Mouse (Mus musculus) liver, postnatal 0 days (tissue): ENCODE measurements around the gene Retsat. TPM values are rescaled to one million over a fixed set of nuclear protein-coding genes. Genes with fewer than 3 reads are reported as not detected.
A peak's percentile ranks its signal among the peaks of the same experiment; 100 is the strongest.

Source experiments
- ATAC-seq: fragments of 200-750 bp; cut with Nextera tagmentation; 2 replicates; pipeline ENCODE4 v1.8.0; 2017; ENCODE audit warnings: mild to moderate bottlenecking, moderate library complexity
- DNase-seq: peaks from one replicate; pipeline ENCODE4 v3.0.0-alpha.2; 2016
- H3K27ac ChIP-seq: fragments of 300-500 bp; sonication (generic); 2 replicates; pipeline ENCODE4 v1.5.1; 2014; ENCODE audit warnings: antibody characterized with exemption, moderate library complexity, mild to moderate bottlenecking, low read depth
- H3K27me3 ChIP-seq: fragments of 300-500 bp; sonication (generic); 2 replicates; pipeline ENCODE4 v1.6.1; 2014; ENCODE audit warnings: low read length, control low read depth, mixed read lengths; ENCODE audit not compliant: insufficient read depth
- H3K36me3 ChIP-seq: fragments of 300-500 bp; sonication (generic); replicated peaks from 2 replicates; pipeline ENCODE4 v1.6.1; 2014; ENCODE audit warnings: mild to moderate bottlenecking, control low read depth, low read length, moderate library complexity, mixed read lengths; ENCODE audit not compliant: insufficient read depth
- H3K4me1 ChIP-seq: fragments of 300-500 bp; sonication (generic); 2 replicates; pipeline ENCODE4 v1.6.1; 2014; ENCODE audit warnings: antibody characterized with exemption, mild to moderate bottlenecking, control low read depth; ENCODE audit not compliant: insufficient read depth
- H3K4me2 ChIP-seq: fragments of 300-500 bp; sonication (generic); 2 replicates; pipeline ENCODE4 v1.6.1; 2014; ENCODE audit warnings: low read depth, mild to moderate bottlenecking, low read length, moderate library complexity, mixed read lengths
- H3K4me3 ChIP-seq: fragments of 300-500 bp; sonication (generic); 2 replicates; pipeline ENCODE4 v1.5.1; 2014; ENCODE audit warnings: low read depth, low read length
- H3K9ac ChIP-seq: fragments of 300-500 bp; sonication (generic); replicated peaks from 2 replicates; pipeline ENCODE4 v1.6.1; 2014; ENCODE audit warnings: mild to moderate bottlenecking, moderate library complexity
- H3K9me3 ChIP-seq: fragments of 300-500 bp; sonication (generic); 2 replicates; pipeline ENCODE4 v1.6.1; 2016; ENCODE audit warnings: mild to moderate bottlenecking, control low read depth, low read length, mixed read lengths
- CTCF ChIP-seq: sonication (generic); IDR thresholded peaks from 2 replicates; pipeline ENCODE4 v1.5.1; 2016; ENCODE audit warnings: antibody characterized with exemption, low read depth
- EP300 ChIP-seq: IDR thresholded peaks from 2 replicates; pipeline ENCODE4 v1.6.1; 2016; ENCODE audit warnings: antibody characterized with exemption, low read depth, mild to moderate bottlenecking
- WGBS: fragments of 180-500 bp; shearing (Covaris S2); extraction: QIAGEN DNeasy Blood & Tissue Kit; methylation state at CpG from one replicate; pipeline ENCODE4 v1.1.7; 2014; ENCODE audit not compliant: insufficient replicate concordance; 5-methylcytosine and 5-hydroxymethylcytosine counted together
- polyA plus RNA-seq: library from polyadenylated mRNA; unstranded; fragments of >200 nt; fragmentation: Nextera tagmentation; extraction: Ambion mirVana; gene quantifications from 2 replicates; pipeline ENCODE4 v1.2.1, GENCODE M21; 2015

The Retsat gene
- polyA plus RNA-seq, 1 experiment from 2014 or later: 109 TPM

DNA sequence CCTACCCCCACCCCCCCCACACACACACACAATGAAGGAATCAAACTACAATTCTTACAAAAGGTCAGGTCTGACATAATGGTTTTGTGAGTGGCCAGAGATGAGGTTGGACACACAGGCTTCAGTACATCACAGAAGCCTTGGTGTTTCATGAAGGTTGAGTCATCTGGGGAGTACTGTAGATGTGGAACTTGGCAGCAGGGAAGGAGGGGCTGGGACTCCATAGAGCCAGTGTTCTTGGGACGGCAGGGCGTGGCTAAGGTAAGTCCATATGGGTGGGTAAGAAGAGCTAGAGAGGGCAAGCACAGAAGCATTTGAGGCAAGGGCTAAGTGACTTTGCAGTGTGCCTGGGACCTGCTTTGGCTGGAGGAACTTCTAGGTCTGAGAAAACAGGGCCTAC lies 5.8 kb downstream of the Retsat start:
- no peak overlapping the region for H3K27ac ChIP-seq
- no peak for DNase-seq
- TF ChIP-seq CTCF (no peak), EP300 (no peak)
- no peak for ATAC-seq
- peaks cover 37% of the 10 kb centered on the region for H3K36me3 ChIP-seq
- no peak overlapping the region for H3K9ac ChIP-seq
- H3K4me1 ChIP-seq: peaks cover 4% of the 10 kb centered on the region
- H3K27me3 ChIP-seq: no peaks in the 10 kb centered on the region
- no peak overlapping the region for H3K4me2 ChIP-seq
- H3K4me3 ChIP-seq: no peak overlapping the region
- 82% methylated on average over 2 of the region's 2 CpGs for WGBS
- no peaks in the 10 kb centered on the region for H3K9me3 ChIP-seq

GRCm38 (mm10) chr6:72607060-72607459 lies 8.8 kb downstream of the Retsat start:
- Histone ChIP-seq H3K27ac (no peak overlapping the region), H3K27me3 (no peaks in the 10 kb centered on the region), H3K36me3 (peaks cover 65% of the 10 kb centered on the region), H3K4me2 (no peak overlapping the region), H3K9me3 (no peaks in the 10 kb centered on the region), H3K4me3 (no peak overlapping the region), H3K4me1 (no peaks in the 10 kb centered on the region), H3K9ac (no peak overlapping the region)
- DNase-seq (no peak), ATAC-seq (no peak)
- TF ChIP-seq CTCF (no peak), EP300 (no peak)
- WGBS: 76% methylated on average over 4 of the region's 4 CpGs

DNA sequence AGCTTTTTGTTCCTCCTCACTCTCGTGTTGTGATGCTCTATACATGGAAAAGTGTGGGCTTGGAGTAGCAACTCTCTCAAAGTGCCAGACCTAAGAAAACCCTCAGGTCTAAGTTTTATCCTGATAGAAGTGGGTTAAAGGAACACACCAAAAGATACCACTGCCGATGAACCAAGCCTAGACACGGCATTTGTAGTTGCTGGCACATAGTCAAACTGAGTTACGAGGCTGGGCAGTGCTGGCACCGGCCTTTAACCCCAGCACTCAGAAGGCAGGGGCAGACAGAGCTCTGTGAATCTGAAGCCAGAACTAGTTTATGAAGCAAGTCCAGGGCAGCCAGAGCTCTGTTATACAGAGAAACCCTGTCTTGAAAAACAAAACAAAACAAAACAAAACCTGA lies 9.4 kb downstream of the Retsat start:
- 79% methylated on average over 5 of the region's 5 CpGs for WGBS
- H3K27ac ChIP-seq: no peak overlapping the region
- peaks cover 65% of the 10 kb centered on the region for H3K36me3 ChIP-seq
- ATAC-seq: no peak
- no peak overlapping the region for H3K9ac ChIP-seq
- no peak for DNase-seq
- no peak overlapping the region for H3K4me3 ChIP-seq
- no peak for TF ChIP-seq EP300
- no peak for TF ChIP-seq CTCF
- H3K4me1 ChIP-seq: no peaks in the 10 kb centered on the region
- no peak overlapping the region for H3K4me2 ChIP-seq
- no peaks in the 10 kb centered on the region for H3K9me3 ChIP-seq
- no peaks in the 10 kb centered on the region for H3K27me3 ChIP-seq

GRCm38 (mm10) chr6:72608662-72609184 lies 10.4 kb downstream of the Retsat start:
- Histone ChIP-seq H3K9me3 (no peaks in the 10 kb centered on the region), H3K36me3 (peaks cover 71% of the 10 kb centered on the region), H3K4me1 (peaks cover under 1% of the 10 kb centered on the region; the same call in 1 of the 2 replicates)

DNA sequence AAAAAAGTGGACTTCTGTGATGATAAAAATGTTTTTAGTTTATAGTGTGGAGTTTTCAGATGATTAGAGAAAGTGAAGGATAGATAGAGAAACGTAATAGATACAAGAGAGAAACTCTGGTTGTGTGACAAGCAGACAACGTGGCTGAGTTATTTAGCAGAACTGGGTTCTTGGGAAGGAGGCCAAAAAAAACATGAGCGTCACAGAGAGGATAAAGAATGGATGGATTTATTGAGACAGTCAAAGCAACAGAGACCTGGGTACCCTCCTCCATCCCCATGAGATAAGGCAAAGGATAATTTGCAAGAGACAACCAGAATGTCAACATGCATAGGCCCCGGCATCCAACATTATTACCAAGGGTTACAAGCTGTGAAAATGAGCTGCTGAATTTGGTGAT lies 12.0 kb downstream of the Retsat start:
- Histone ChIP-seq H3K9me3 (no peaks in the 10 kb centered on the region), H3K9ac (no peak overlapping the region), H3K4me1 (peaks cover 13% of the 10 kb centered on the region), H3K4me3 (no peak overlapping the region), H3K4me2 (no peak overlapping the region), H3K27ac (no peak overlapping the region), H3K27me3 (no peaks in the 10 kb centered on the region), H3K36me3 (peaks cover 61% of the 10 kb centered on the region)
- DNase-seq (no peak), ATAC-seq (no peak)
- 68% methylated on average over 4 of the region's 4 CpGs for WGBS
- no peak for TF ChIP-seq CTCF

More at GRCm38 (mm10) chr6:72608662-72609184, 10.4 kb downstream of the Retsat start:
- TF ChIP-seq CTCF (no peak), EP300 (no peak)
- ATAC-seq: no peak
- Histone ChIP-seq H3K4me2 (no peak overlapping the region), H3K27ac (no peak overlapping the region), H3K9ac (0 out of 2 replicates have a peak overlapping the region, but pooled peaks have one; percentile 21), H3K27me3 (no peaks in the 10 kb centered on the region), H3K4me3 (no peak overlapping the region)
- 88% methylated on average over 4 of the region's 4 CpGs for WGBS
- no peak for DNase-seq

GRCm38 (mm10) chr6:72615151-72615550 lies 16.9 kb downstream of the Retsat start:
- DNase-seq (no peak), ATAC-seq (no peak)
- TF ChIP-seq CTCF (no peak), EP300 (no peak)
- Histone ChIP-seq H3K4me3 (peak overlapping the region; percentile 94), H3K9me3 (no peaks in the 10 kb centered on the region), H3K27me3 (no peaks in the 10 kb centered on the region), H3K27ac (peak overlapping the region; percentile 66), H3K9ac (peak overlapping the region; percentile 86), H3K4me1 (peaks cover 37% of the 10 kb centered on the region), H3K36me3 (peaks cover 31% of the 10 kb centered on the region), H3K4me2 (peak overlapping the region; percentile 97)
- WGBS: 23% methylated on average over 2 of the region's 2 CpGs
